Mouse (Mus musculus) ES-E14 (cell line): ENCODE results near the gene Cep250.

Experiments used
- CHD2 ChIP-seq: IDR thresholded peaks from 2 replicates; pipeline ENCODE4 v1.6.1; 2014; ENCODE audit warnings: mild to moderate bottlenecking, low read depth, low read length, inconsistent platforms
- HCFC1 ChIP-seq: IDR thresholded peaks from 2 replicates; pipeline ENCODE4 v1.6.1; 2012; ENCODE audit warnings: low read length, inconsistent platforms, borderline replicate concordance; ENCODE audit not compliant: insufficient read depth
- MAFK ChIP-seq: IDR thresholded peaks from 2 replicates; pipeline ENCODE4 v1.6.1; 2014; ENCODE audit warnings: mild to moderate bottlenecking, low read depth, low read length, inconsistent platforms; ENCODE audit not compliant: insufficient read depth
- ZC3H11A ChIP-seq: IDR thresholded peaks from 2 replicates; pipeline ENCODE4 v1.6.1; 2012; ENCODE audit warnings: low read depth, mild to moderate bottlenecking, inconsistent platforms, low read length, borderline replicate concordance
- ZNF384 ChIP-seq: IDR thresholded peaks from 2 replicates; pipeline ENCODE4 v1.6.1; 2012; ENCODE audit warnings: low read depth, low read length, inconsistent platforms

- TF ChIP-seq CHD2: no peak
- TF ChIP-seq MAFK: no peak
- 0 out of 2 replicates have a peak, but pooled peaks have one; percentile 30 for TF ChIP-seq ZC3H11A
- TF ChIP-seq ZNF384: no peak
- no peak for TF ChIP-seq HCFC1
Observed at GRCm38 (mm10) chr2:155952006-155952405, 4.3 kb upstream of the Cep250 start.
